Comparison of ENCODE assay signal across 18 mouse cellular contexts in the genomic region with DNA sequence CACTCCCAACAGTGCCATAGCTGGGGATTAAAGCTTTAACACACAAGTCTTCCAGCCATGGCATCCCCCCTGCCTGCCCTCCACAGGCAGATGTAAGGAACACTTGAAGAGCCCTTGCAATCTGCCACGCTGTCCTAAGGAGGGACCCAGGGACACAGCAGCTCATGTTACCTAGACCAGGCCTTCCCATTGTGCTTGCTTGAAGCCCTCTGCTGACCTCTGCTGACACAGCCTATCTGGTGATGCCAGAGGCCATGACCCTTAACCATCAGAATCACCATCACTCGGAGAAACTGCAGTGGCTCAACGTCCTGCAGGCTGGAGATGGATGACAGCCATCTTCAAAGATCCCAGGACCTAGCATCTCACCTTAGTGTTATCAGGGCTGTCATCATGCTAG. TPM values are rescaled to one million over a fixed set of nuclear protein-coding genes. Genes with fewer than 3 reads are reported as not detected.
DNase-seq lines count a peak whose midpoint lies in the region; ATAC-seq and TF ChIP-seq lines count a peak whose summit lies in the region.
"Had no signal": no experiment of that assay in that cellular context is flagged by ENCODE, and none has a peak within 500 bp of the region (broad histone marks: within the 10 kb centered on the region; RNA-seq: fewer than 3 reads in every experiment).

No protein-coding gene starts in this region.

- H3K9ac ChIP-seq in neural tube, embryonic 12.5 days = 0 out of 2 replicates have a peak overlapping the region, but pooled peaks have one; percentile 13
- H3K9ac ChIP-seq in neural tube, embryonic 15.5 days (replicated peaks) = no peak overlapping the region
- H3K9ac ChIP-seq in forebrain, postnatal 0 days = no peak overlapping the region
- no peak overlapping the region for H3K9ac ChIP-seq in midbrain, embryonic 11.5 days (ENCODE audit: low read length)
- no peak overlapping the region for H3K9ac ChIP-seq in lung, postnatal 0 days (replicated peaks; ENCODE audit: low read depth)

- no peak for TF ChIP-seq EP300 in lung, postnatal 0 days (IDR thresholded peaks at IDR 0.05)

- 25% methylated on average over 3 of the region's 3 CpGs for WGBS in neural tube, embryonic 12.5 days
- 46% methylated on average over 3 of the region's 3 CpGs for WGBS in neural tube, embryonic 15.5 days
- 60% methylated on average over 3 of the region's 3 CpGs for WGBS in forebrain, postnatal 0 days
- 19% methylated on average over 3 of the region's 3 CpGs for WGBS in midbrain, embryonic 11.5 days
- 45% methylated on average over 3 of the region's 3 CpGs for WGBS in lung, postnatal 0 days
- 74% methylated on average over 3 of the region's 3 CpGs for WGBS in kidney, adult 2 months

- peaks cover 27% of the 10 kb centered on the region for H3K27me3 ChIP-seq in neural tube, embryonic 12.5 days (replicated peaks)
- H3K27me3 ChIP-seq in neural tube, embryonic 15.5 days (replicated peaks) = peaks cover 7% of the 10 kb centered on the region
- no peaks in the 10 kb centered on the region for H3K27me3 ChIP-seq in forebrain, postnatal 0 days (ENCODE audit: insufficient read depth, low read length)
- H3K27me3 ChIP-seq in midbrain, embryonic 11.5 days (ENCODE audit: control insufficient read depth, insufficient read depth, low read length) = peaks cover 32% of the 10 kb centered on the region
- peaks cover 30% of the 10 kb centered on the region for H3K27me3 ChIP-seq in lung, postnatal 0 days (replicated peaks; ENCODE audit: insufficient read depth, low read length)
- H3K27me3 ChIP-seq in kidney, adult 2 months (replicated peaks; ENCODE audit: control insufficient read depth, insufficient read depth, low read length) = no peaks in the 10 kb centered on the region

- H3K36me3 ChIP-seq in neural tube, embryonic 12.5 days = peaks cover 12% of the 10 kb centered on the region; the same call in 1 of the 2 replicates
- H3K36me3 ChIP-seq in neural tube, embryonic 15.5 days = no peaks in the 10 kb centered on the region
- no peaks in the 10 kb centered on the region; the same call in 1 of the 2 replicates for H3K36me3 ChIP-seq in forebrain, postnatal 0 days (ENCODE audit: insufficient read depth)
- no peaks in the 10 kb centered on the region for H3K36me3 ChIP-seq in midbrain, embryonic 11.5 days (ENCODE audit: control insufficient read depth, insufficient read depth, low read length)
- H3K36me3 ChIP-seq in lung, postnatal 0 days (ENCODE audit: insufficient read depth, low read length) = no peaks in the 10 kb centered on the region
- no peaks in the 10 kb centered on the region for H3K36me3 ChIP-seq in kidney, adult 2 months (ENCODE audit: control insufficient read depth, insufficient read depth, low read length)

- H3K27ac ChIP-seq in neural tube, embryonic 12.5 days = no peak overlapping the region
- H3K27ac ChIP-seq in neural tube, embryonic 15.5 days (replicated peaks) = no peak overlapping the region
- peak overlapping the region; percentile 45; the same call in 1 of the 2 replicates for H3K27ac ChIP-seq in forebrain, postnatal 0 days (ENCODE audit: low read depth, low read length)
- H3K27ac ChIP-seq in midbrain, embryonic 11.5 days (ENCODE audit: low read depth, low read length) = peak overlapping the region; percentile 13; the same call in 1 of the 2 replicates
- H3K27ac ChIP-seq in lung, postnatal 0 days (ENCODE audit: low read length) = no peak overlapping the region
- H3K27ac ChIP-seq in kidney, adult 2 months (ENCODE audit: insufficient read depth, low read depth, low read length) = no peak overlapping the region

- no peak for DNase-seq in forebrain, postnatal 0 days
- no peak for DNase-seq in midbrain, embryonic 11.5 days (ENCODE audit: low spot score, missing footprints)
- DNase-seq in frontal cortex, postnatal 36 days (ENCODE audit: low spot score in 2 of 2) = no peak
- DNase-seq in lung, postnatal 0 days (ENCODE audit: low spot score) = no peak
- no peak for DNase-seq in kidney, adult 2 months
- no peak for DNase-seq in kidney, postnatal 10 days
- DNase-seq: adrenal gland, postnatal 25 days; cerebellum, adult 2 months; right cerebral cortex, postnatal 25 days had no signal

- no peak for ATAC-seq in neural tube, embryonic 12.5 days (ENCODE audit: low FRiP score, low read depth)
- ATAC-seq in neural tube, embryonic 15.5 days (ENCODE audit: low FRiP score) = no peak
- ATAC-seq in forebrain, postnatal 0 days = no peak
- no peak for ATAC-seq in midbrain, embryonic 11.5 days (ENCODE audit: low FRiP score)
- no peak for ATAC-seq in lung, postnatal 0 days

- H3K4me2 ChIP-seq in neural tube, embryonic 12.5 days (replicated peaks) = 0 out of 2 replicates have a peak overlapping the region, but pooled peaks have one; percentile 7
- no peak overlapping the region for H3K4me2 ChIP-seq in neural tube, embryonic 15.5 days
- no peak overlapping the region for H3K4me2 ChIP-seq in forebrain, postnatal 0 days (ENCODE audit: low read depth)
- no peak overlapping the region for H3K4me2 ChIP-seq in midbrain, embryonic 11.5 days
- no peak overlapping the region for H3K4me2 ChIP-seq in lung, postnatal 0 days (replicated peaks; ENCODE audit: low read depth, low read length)

- H3K9me3 ChIP-seq in neural tube, embryonic 12.5 days = no peaks in the 10 kb centered on the region
- H3K9me3 ChIP-seq in neural tube, embryonic 15.5 days (replicated peaks) = no peaks in the 10 kb centered on the region
- H3K9me3 ChIP-seq in forebrain, postnatal 0 days (ENCODE audit: low read length) = no peaks in the 10 kb centered on the region
- H3K9me3 ChIP-seq in midbrain, embryonic 11.5 days (ENCODE audit: control insufficient read depth, low read length) = no peaks in the 10 kb centered on the region
- no peaks in the 10 kb centered on the region for H3K9me3 ChIP-seq in lung, postnatal 0 days (ENCODE audit: low read length)

- peaks cover 71% of the 10 kb centered on the region for H3K4me1 ChIP-seq in neural tube, embryonic 12.5 days
- peaks cover 81% of the 10 kb centered on the region for H3K4me1 ChIP-seq in neural tube, embryonic 15.5 days
- peaks cover 39% of the 10 kb centered on the region for H3K4me1 ChIP-seq in forebrain, postnatal 0 days (ENCODE audit: insufficient read depth)
- peaks cover 54% of the 10 kb centered on the region for H3K4me1 ChIP-seq in midbrain, embryonic 11.5 days (ENCODE audit: control insufficient read depth, insufficient read depth, low read length)
- peaks cover 5% of the 10 kb centered on the region; the same call in 1 of the 2 replicates for H3K4me1 ChIP-seq in lung, postnatal 0 days (ENCODE audit: insufficient read depth, low read depth, low read length)
- no peaks in the 10 kb centered on the region for H3K4me1 ChIP-seq in kidney, adult 2 months (ENCODE audit: control insufficient read depth, insufficient read depth, low read length)

- H3K4me3 ChIP-seq in neural tube, embryonic 12.5 days = no peak overlapping the region
- no peak overlapping the region for H3K4me3 ChIP-seq in neural tube, embryonic 15.5 days (replicated peaks)
- H3K4me3 ChIP-seq in forebrain, postnatal 0 days (ENCODE audit: low read depth, low read length) = no peak overlapping the region
- no peak overlapping the region for H3K4me3 ChIP-seq in midbrain, embryonic 11.5 days (ENCODE audit: low read depth, low read length)
- H3K4me3 ChIP-seq in lung, postnatal 0 days (ENCODE audit: low read depth, low read length) = no peak overlapping the region
- H3K4me3 ChIP-seq in kidney, adult 2 months (ENCODE audit: insufficient read depth, low read depth, low read length) = no peak overlapping the region
- H3K4me3 ChIP-seq: erythroblast, embryonic 14.5 days had no signal

- no peak for TF ChIP-seq CTCF in forebrain, postnatal 0 days (IDR thresholded peaks at IDR 0.05; ENCODE audit: low read depth)
- no peak for TF ChIP-seq CTCF in lung, postnatal 0 days (IDR thresholded peaks at IDR 0.05)
- TF ChIP-seq CTCF in kidney, adult 2 months (conservative IDR thresholded peaks at IDR 0.05; ENCODE audit: insufficient read depth, insufficient read length, low read depth, low read length) = no peak

- TF ChIP-seq POLR2A in kidney, adult 2 months (IDR thresholded peaks at IDR 0.05; ENCODE audit: low read depth, low read length) = no peak

RNA-seq across cellular contexts. Expression of gene Igfbpl1, which starts 4.7 kb away (rescaled TPM):
- polyA plus RNA-seq in neural tube, embryonic 12.5 days (2016; fragmentation: Nextera tagmentation; extraction: Ambion mirVana) = 63.2 and 74.6 TPM in 2 replicates
- 14.2 and 24.7 TPM in 2 replicates for polyA plus RNA-seq in neural tube, embryonic 15.5 days (2015; fragmentation: Nextera tagmentation; extraction: Ambion mirVana)
- total RNA-seq in forebrain, postnatal 0 days (2014; rRNA removed) = 102 and 123 TPM in 2 replicates
- polyA plus RNA-seq in forebrain, postnatal 0 days (2015; fragmentation: Nextera tagmentation; extraction: Ambion mirVana) = 41.0 and 55.1 TPM in 2 replicates
- 55.9 and 57.5 TPM in 2 replicates for polyA plus RNA-seq in midbrain, embryonic 11.5 days (2014; fragmentation: Nextera tagmentation; extraction: Ambion mirVana)
- not detected in 2 replicates for polyA plus RNA-seq in lung, postnatal 0 days (2015; fragmentation: Nextera tagmentation; extraction: Ambion mirVana)
- not detected in 2 replicates for polyA plus RNA-seq in kidney, adult 2 months (2012; rRNA removed)
- total RNA-seq: adrenal gland, postnatal 25 days; gastrocnemius, adult 18-20 months; hematopoietic stem cell, adult 5-6 weeks; liver, adult 2 months had no signal
- polyA plus RNA-seq: erythroblast, embryonic 14.5 days; liver, adult 2 months; lung, embryonic 16.5 days had no signal

RNA-seq across cellular contexts. Expression of gene Aldh1b1, which starts 23.2 kb away (rescaled TPM):
- polyA plus RNA-seq in neural tube, embryonic 12.5 days (2016; fragmentation: Nextera tagmentation; extraction: Ambion mirVana) = 11.0 and 11.4 TPM in 2 replicates
- polyA plus RNA-seq in neural tube, embryonic 15.5 days (2015; fragmentation: Nextera tagmentation; extraction: Ambion mirVana) = 18.7 and 36.7 TPM in 2 replicates
- total RNA-seq in forebrain, postnatal 0 days (2014; rRNA removed) = 56.4 and 57.6 TPM in 2 replicates
- polyA plus RNA-seq in forebrain, postnatal 0 days (2015; fragmentation: Nextera tagmentation; extraction: Ambion mirVana) = 37.1 and 39.2 TPM in 2 replicates
- polyA plus RNA-seq in midbrain, embryonic 11.5 days (2014; fragmentation: Nextera tagmentation; extraction: Ambion mirVana) = 3.1 TPM in 2 replicates
- polyA plus RNA-seq in lung, postnatal 0 days (2015; fragmentation: Nextera tagmentation; extraction: Ambion mirVana) = 3.7 and 5.5 TPM in 2 replicates
- 4.2 and 5.8 TPM in 2 replicates for polyA plus RNA-seq in kidney, adult 2 months (2012; rRNA removed)

RNA-seq across cellular contexts. Expression of gene Stra6l, which starts 26.5 kb away (rescaled TPM):
- 7.3 and 7.8 TPM in 2 replicates for polyA plus RNA-seq in neural tube, embryonic 12.5 days (2016; fragmentation: Nextera tagmentation; extraction: Ambion mirVana)
- polyA plus RNA-seq in neural tube, embryonic 15.5 days (2015; fragmentation: Nextera tagmentation; extraction: Ambion mirVana) = 0.50 and 1.1 TPM in 2 replicates
- 0.29 and 0.46 TPM in 2 replicates for total RNA-seq in forebrain, postnatal 0 days (2014; rRNA removed)
- 0.38 and 0.47 TPM in 2 replicates for polyA plus RNA-seq in forebrain, postnatal 0 days (2015; fragmentation: Nextera tagmentation; extraction: Ambion mirVana)
- polyA plus RNA-seq in midbrain, embryonic 11.5 days (2014; fragmentation: Nextera tagmentation; extraction: Ambion mirVana) = 0.11 and 0.59 TPM in 2 replicates
- 0.05 TPM in 1 of 2 replicates, not detected in the other for polyA plus RNA-seq in lung, postnatal 0 days (2015; fragmentation: Nextera tagmentation; extraction: Ambion mirVana)
- polyA plus RNA-seq in kidney, adult 2 months (2012; rRNA removed) = 6.3 and 9.1 TPM in 2 replicates
- total RNA-seq: gastrocnemius, adult 18-20 months; heart, adult 8-10 months; hematopoietic stem cell, adult 5-6 weeks; left cerebral cortex, postnatal 10 days had no signal
- polyA plus RNA-seq: erythroblast, embryonic 14.5 days had no signal

Comparison
In these comparisons a context has a peak if more than half of its experiments do, and no peak if none do; other contexts are left out.
1. H3K27ac ChIP-seq: peak in forebrain, postnatal 0 days (single experiment) and midbrain, embryonic 11.5 days (single experiment); none in neural tube, embryonic 12.5 days (single experiment), neural tube, embryonic 15.5 days (single experiment), lung, postnatal 0 days (single experiment) and kidney, adult 2 months (single experiment).
2. RNA of gene Igfbpl1, which starts 4.7 kb away (polyA plus RNA-seq): 63.2 to 74.6 TPM in neural tube, embryonic 12.5 days, 55.9 to 57.5 TPM in midbrain, embryonic 11.5 days, 41.0 to 55.1 TPM in forebrain, postnatal 0 days and 14.2 to 24.7 TPM in neural tube, embryonic 15.5 days; not detected in lung, postnatal 0 days and not detected in kidney, adult 2 months; every median in the first group is over 10 times any median in the second.